Mouse (Mus musculus) urinary bladder, postnatal 14 days (tissue): Measurements from ENCODE around the gene Tmem132c.
A peak's percentile ranks its signal among the peaks of the same experiment; 100 is the strongest.

Experiments used
- DNase-seq: peaks from one replicate; pipeline ENCODE4 v3.0.0; 2021; ENCODE audit warnings: low spot score

Gene Tmem132c

GRCm38 (mm10) chr5:127286886-127287285, 45.3 kb downstream of the Tmem132c start:
- no peak for DNase-seq

- DNase-seq = no peak
Measured at GRCm38 (mm10) chr5:127289659-127290058, 48.1 kb downstream of the Tmem132c start.

GRCm38 (mm10) chr5:127290461-127291250, 49.0 kb downstream of the Tmem132c start:
- peak; percentile 5 for DNase-seq

DNA sequence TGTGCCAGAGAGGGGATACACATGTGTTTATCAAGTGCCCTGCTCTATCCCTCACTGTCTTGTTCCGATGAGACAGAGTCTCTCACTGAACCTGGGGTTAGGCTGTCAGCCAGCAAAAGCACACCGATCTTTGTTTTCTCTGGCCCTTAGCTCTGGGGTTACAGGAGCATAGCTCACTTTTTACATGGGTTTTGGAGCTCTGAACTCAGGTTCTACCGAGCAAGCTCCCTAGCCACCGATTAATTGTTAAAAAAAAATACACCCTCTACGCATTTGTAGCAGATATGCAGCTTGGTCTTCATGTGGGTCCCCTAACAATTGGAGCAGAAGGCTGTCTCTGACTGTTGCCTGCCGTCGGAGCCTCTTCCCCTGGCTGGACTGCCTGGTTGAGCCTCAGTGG, 50.0 kb downstream of the Tmem132c start:
- no peak for DNase-seq

GRCm38 (mm10) chr5:127293698-127294097, 52.1 kb downstream of the Tmem132c start:
- DNase-seq = no peak

DNA sequence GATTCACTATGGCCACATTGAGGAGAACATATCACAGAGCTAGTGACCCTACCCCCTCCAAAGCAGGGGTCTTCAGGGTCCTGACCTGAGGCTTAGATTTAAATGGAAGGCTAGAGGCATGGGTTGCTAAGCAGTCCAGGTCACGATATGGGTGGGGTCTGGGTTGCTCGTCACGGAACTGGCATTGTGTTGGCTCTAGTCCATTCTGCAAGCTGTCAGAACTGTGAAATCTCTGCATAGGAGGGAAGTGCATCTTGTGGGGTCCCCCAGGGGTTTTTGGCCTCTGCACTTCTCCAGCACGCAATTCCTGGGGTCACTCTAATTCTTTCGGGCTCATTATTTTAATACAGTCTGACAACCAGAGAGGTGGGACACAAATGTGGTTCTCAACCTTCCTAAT, 55.9 kb downstream of the Tmem132c start:
- DNase-seq = no peak

DNA sequence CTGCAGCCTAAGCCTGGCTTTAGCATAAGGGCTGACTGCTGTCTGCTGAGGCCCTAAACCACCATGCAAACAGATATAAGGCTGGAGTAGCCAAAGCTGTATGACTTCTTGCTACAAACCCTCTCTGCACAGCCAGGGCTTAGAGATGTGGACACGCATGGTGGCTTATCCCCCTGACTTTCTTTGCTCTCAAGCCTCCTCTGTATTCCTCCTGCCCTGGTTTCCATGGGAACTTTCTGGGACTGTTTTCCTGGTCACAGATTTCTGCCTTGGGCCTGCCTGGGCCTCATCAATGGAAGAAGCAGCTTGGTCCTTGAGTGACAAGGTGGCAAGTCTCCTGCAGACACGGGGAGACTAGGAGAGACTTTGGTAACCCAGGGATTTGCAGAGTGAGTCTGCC, 56.5 kb downstream of the Tmem132c start:
- no peak for DNase-seq

DNA sequence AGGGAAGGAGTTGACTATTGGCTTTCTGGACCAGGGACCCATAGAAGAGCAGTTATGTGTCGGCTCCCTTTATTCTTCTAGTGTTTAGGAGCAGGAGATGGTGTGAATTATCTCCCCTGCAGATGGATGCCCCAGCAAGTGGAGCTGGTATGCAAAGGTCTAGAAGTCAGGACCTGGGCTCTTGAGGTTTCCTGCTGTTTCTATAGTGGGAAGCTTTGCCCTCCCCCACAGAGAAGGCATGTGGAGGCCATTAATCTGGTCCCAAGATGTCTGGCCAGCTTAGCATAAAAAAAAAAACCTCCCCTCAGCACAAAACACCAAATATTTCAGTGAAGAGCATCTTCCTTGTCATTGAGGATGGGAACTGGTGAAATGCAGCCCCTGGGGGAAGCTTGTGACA, 57.4 kb downstream of the Tmem132c start:
- DNase-seq = no peak

- DNase-seq = peak; percentile 63
Measured at GRCm38 (mm10) chr5:127300597-127301254, 59.1 kb downstream of the Tmem132c start.

DNA sequence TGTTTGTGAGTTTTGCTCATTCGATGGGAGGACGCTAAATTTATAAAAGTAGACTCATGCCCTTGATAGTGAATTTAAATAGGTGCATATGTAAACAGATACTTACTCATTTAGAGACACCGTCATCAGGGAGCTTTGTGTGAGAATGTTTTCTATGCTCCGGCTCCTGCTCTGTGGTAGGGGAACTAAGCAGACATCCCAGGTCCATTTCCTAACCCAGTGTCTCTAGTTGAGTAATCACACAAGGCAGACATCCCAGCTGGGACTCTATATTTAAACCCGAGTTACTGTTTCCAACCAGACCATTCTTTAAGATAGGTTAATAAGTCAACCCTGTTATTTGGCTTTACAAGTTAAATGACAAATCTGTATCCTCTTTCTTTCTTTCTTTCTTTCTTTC, 63.7 kb downstream of the Tmem132c start:
- no peak for DNase-seq

DNA sequence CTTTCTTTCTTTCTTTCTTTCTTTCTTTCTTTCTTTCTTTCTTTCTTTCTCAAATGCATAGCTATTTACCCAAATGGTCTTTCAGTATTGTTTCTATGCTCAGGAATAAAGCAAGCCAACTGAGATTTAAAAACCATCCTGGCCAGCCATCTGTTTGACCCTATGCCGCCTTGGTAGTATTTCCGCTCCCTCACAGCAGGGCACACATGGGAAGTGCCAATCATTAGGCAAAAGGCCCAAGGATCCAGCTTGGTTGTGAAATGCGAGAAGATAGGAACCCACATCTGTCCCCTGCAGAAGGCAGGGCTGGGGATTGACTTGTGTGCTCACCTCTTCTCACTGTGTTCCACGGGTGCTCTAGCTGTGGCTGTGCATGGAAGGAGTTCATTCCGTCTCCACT, 64.1 kb downstream of the Tmem132c start:
- DNase-seq = no peak

GRCm38 (mm10) chr5:127306726-127307125, 65.1 kb downstream of the Tmem132c start:
- DNase-seq = no peak

- no peak for DNase-seq
Measured at GRCm38 (mm10) chr5:127310318-127311004, 68.9 kb downstream of the Tmem132c start.

DNA sequence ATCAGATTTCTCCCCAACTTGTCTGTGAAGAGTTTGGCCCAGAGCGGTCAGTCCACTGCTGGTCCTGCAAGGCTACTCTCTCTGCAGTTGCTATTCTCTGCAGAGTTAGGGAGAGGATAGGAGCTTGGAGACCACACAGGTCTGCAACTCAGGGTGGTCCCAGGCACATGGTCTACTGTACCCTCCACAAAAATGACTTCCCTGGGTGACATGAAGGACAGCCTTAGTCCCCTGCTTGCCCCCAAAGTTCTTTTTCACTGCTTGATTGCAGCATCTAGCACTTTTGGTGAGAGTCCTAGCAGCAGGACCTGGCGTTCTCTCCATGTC, 69.4 kb downstream of the Tmem132c start:
- DNase-seq = no peak

- DNase-seq = no peak
Measured at GRCm38 (mm10) chr5:127313634-127314033, 72.0 kb downstream of the Tmem132c start.

DNA sequence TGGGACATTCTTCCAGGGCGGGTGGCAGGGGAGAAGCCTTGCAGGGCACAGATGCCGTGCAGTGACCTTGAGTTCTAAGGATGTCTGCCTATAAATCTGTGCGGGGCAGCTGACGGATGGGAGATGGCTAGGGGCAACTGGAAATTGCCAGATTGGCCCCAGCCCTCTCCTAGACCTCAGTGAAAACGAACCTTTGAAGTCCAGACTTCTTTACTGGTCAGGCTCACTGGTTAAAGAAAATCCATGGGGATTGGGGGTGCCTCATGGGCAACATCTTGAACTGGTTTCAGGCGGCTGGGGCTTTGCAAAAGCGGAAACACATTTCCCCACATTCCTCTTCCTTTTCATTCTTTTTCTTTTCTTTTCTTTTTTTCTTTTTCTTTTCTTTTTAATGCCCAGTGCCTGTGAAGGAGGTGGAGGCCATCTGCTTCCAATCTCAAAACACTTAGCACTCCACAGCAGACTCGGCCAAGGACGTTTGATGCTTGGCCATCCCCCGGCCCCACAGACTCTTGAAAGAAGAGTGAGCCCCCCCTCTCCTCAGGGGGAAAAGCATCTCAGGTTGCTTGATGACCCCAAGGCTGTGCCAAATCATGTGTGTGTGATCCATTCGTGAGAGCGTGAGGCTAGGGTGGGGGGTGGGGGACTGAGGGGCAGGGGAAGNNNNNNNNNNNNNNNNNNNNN, 77.6 kb downstream of the Tmem132c start:
- no peak for DNase-seq

GRCm38 (mm10) chr5:127324645-127325044, 83.0 kb downstream of the Tmem132c start:
- DNase-seq = no peak

DNA sequence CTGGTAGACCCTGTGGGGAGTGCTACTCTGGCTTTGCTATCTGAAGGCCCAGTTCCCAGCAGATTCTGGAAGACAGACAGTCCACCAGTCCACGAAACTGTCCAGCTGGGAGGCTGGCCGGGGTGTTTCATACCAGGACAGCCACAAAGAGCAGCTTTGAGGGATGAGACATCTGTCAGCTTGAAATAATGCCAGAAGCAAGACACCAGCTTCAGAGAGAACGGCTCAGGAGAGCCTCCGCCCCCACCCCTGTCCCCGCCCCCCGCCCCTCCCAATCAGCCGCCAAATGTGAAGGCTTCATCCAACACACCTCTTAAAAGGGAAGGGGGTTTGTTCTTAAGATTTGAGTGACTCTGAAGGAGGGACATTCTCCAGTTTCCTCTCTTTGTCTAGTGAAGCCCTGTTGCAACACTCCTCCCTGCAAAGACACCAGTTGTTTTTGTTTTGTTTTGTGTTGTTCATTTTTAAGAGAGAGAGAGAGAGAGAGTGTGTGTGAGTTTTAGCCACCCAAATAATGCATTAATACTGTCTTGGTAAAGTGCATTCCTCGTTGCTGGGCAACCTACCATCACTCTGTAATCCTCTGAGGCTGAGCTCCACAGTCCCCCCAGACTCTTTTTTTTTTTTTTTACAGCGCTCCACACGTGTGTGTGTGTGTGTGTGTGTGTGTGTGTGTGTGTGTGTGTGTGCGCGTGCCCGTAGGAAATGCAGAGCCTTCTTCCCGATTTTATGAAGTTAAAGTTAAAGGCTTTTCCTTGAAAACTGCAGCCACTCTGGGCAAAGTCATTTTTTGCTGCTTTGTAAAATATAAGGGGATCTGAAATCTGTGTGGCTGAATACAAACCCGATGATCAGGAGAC, 94.7 kb downstream of the Tmem132c start:
- peak; percentile 23 for DNase-seq

DNA sequence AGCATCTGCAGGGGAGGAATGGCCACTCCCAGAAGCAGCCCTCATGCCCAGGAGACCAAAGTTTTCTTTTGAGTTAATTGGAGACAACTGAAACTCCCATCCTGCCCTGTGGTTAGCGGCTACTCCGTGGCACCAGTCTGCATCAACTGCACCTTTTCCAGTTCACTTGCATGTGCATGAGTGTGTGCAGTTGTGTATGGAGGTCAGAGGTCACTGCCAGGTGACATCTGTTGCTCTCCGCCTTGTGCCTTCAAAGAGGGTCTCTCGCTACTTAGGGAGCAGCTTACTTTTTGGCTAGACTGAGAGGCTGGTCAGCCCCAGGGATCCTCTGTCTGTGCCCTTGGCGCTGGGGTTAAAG, 95.3 kb downstream of the Tmem132c start:
- DNase-seq = no peak

- DNase-seq = no peak
Measured at GRCm38 (mm10) chr5:127339016-127339435, 97.4 kb downstream of the Tmem132c start.

DNA sequence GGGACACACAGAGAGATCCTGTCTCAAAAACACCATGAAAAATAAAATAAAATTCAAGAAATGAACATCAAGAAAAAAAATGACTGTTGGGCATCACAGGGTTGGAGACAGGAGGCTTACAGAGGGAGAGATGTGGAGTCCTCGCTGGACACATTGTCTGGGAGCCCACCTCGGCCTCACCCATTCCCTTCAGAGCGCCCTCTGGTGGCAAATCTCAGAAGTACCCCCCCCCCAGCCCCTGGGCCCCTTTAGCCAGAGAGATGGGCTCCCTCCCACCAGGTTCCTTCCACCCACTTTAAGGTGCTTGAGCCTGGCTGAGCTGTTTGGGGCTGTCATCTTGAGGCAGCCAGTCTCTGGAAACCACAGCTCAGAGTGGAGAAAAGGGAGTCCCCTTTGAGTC, 99.5 kb downstream of the Tmem132c start:
- no peak for DNase-seq

- DNase-seq = no peak
Measured at GRCm38 (mm10) chr5:127344721-127345120, 103.1 kb downstream of the Tmem132c start.
